Mouse (Mus musculus) lung, postnatal 0 days (tissue): ENCODE measurements around the gene Rplp2.

Experiments
- CTCF ChIP-seq: IDR thresholded peaks from 2 replicates; pipeline ENCODE4 v1.5.1; 2016; ENCODE audit warnings: antibody characterized with exemption, mild to moderate bottlenecking
- EP300 ChIP-seq: IDR thresholded peaks from 2 replicates; pipeline ENCODE4 v1.6.1; 2016; ENCODE audit warnings: antibody characterized with exemption, mild to moderate bottlenecking, control low read depth

DNA sequence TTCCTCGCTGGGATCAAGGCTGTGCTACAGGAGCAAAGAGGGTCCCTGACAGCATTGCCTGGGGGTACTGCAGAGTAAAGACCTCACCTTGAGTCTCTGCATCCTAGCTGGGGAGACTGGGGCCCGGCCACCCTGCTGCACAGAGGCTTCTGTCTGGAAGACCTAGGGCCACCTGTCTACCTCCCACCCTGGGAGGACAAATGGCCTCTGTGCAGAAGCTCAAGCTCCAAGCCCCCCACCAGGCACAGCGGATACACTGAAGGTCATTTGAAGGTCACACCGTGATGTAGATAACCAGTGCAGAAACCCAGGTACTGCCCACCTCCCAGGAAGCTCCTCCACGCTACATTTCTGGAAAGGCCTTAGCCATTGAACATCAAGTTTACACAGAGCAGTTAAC lies 18.5 kb upstream of the Rplp2 start:
- TF ChIP-seq CTCF = no peak
- no peak for TF ChIP-seq EP300
